Mouse (Mus musculus) kidney, adult 11 months (tissue): ENCODE measurements at regions not wholly inside any gene's neighbourhood (a gene's known extent, or its start where the extent isn't known, plus 50 kb on each side); places are given as distances from the start of the nearest gene placed in this dataset.

Experiments
- DNase-seq: peaks from one replicate; pipeline ENCODE4 v3.0.0; 2022

DNA sequence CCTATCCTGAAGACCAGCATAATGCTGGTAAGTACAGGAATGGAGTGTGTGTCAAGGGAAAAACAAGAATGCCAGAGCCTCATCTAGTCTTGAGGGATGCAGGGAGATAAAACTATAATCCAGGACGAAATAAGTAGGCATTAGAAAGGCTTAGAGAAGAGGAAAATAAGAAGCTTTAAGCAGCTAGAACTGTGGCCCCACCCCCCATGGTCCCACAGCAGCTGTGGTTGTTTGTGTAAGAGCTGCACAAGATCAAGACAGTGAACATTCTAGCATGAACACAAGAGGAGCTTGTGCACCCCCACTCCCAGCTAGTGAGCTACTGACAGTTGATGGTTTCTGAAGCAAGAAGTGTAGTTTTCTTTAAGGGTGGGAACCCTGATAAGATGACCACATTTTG is 315.9 kb downstream of the Tmem135 start:
- DNase-seq = no peak

DNA sequence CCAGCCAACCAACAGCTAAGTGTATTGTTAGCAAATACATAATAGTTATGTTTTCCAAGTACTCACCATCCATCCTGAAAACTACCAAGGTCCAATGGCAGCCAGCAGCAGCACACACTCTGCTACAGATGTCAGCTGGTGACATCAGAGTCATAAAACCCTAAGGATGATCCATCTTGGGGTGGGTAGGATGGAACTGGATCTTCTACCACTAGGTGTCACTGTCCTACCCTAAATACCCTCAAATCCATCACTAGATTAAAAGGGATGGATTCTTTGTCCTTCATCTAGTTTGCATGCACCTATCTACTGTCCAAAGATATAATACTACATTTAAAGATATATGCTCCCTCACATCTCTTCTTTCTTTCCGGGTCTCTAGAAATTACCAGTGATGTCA is 317.7 kb downstream of the Tmem135 start:
- peak; percentile 2 for DNase-seq

DNA sequence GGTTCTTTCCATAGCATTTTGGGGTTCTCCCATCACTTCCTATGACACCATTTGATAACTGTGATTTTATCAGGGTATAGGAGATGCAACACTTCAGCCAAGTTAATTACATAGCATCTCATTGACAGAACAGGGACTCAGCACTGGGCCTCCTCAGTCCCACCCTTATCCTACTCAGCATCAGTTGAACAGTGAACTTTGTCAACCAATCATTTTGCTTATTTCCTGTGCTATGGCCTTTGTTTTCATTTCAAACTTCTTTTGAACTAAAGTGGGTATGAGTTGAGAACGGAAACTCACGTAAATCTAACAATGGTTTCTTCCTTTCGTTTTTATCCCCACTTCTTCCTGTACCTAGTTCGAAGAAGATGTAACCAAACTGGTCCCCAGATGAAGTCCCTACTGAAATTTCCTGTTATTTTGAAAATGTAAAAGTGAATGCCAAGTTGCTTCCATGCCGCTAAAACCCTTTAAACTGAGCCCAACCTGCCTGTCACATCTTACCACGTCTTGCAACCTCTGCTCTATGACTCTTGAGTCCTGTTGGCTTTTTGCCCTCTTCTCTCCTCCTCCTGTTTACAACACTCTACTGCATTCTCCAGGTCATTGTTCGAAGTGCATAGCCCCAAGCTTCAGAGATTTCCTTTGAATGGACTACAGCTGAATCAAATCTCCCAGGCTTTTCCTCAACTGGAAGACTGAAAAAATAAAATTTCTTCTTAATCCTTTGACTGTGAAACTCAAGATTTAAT is 329.9 kb downstream of the Tmem135 start:
- DNase-seq = peak; percentile 2

DNA sequence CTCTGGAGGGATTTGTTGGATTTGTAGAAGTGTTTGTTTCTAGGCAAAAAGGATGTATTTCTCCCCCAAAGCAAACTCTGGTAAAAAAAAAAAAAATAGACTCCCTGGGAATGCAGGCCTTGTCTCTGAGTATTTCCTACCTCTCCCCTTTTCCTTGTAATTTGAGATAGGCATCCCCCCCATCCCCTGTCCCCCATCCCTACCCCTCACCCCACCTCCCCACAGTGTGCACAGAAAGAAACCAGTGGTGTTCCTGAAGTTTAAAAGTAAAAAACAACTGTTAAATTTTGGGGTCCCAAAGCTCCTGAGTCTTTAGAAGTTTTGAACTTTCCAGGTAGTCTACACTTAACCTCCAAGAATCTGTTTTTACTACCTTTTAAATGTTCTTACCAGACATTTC is 334.0 kb downstream of the Tmem135 start:
- no peak for DNase-seq

DNA sequence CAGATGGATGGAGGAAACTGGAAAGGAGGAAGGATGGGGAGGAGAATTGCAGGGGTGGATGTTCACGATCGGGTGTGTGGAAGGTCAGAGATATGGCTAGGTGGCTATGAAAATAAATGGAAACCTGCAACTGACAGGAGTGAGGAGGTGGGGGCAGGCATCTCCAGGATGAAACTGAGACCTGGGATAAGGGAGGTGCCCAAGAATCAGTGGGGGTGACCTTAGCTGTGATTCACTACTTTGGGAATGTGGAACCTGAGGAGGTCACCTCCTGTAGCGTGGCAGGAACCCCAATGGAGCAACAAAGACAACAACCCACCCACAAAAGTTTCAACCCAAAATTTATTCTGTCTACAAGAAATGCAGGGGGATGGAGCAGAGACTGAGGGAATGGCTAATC is 339.6 kb downstream of the Tmem135 start:
- no peak for DNase-seq

DNA sequence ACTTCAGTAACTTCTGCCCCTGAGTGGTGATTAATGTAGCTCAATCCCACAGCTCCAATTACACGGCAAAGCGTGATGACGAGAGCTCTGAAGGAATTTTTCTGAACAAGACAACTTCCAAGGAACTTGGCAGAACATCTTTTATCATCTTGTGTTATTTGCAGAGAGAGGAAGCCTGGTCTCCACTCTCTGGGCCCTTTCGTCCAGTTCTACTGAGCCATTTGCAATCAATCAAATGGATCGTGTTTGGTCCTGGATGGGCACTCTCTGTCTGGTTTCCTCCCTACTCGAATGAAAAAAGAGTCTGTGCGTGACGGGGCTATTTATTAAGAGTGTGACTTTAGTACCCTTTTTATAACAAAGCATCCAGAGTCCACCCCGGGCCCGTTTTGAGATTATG is 340.4 kb downstream of the Tmem135 start:
- DNase-seq = peak; percentile 3

DNA sequence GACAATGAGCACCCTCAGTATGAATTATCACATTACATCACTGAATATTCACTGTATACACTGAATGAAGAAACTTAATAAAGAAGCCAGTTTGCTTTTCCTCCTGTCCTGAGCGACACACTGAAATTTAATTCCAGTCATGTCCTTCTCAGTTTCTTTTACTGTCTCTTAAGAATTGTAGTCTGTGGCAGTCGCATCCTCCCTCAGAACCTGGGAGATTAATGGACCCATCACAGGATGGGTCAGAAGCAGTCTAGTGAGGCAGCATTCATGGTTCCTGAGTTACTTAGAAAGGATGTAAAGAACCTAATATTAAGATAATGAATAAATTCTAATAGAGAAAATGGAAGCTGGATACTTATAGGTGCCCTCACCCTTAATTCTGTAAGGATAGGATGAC is 349.5 kb downstream of the Tmem135 start:
- no peak for DNase-seq

DNA sequence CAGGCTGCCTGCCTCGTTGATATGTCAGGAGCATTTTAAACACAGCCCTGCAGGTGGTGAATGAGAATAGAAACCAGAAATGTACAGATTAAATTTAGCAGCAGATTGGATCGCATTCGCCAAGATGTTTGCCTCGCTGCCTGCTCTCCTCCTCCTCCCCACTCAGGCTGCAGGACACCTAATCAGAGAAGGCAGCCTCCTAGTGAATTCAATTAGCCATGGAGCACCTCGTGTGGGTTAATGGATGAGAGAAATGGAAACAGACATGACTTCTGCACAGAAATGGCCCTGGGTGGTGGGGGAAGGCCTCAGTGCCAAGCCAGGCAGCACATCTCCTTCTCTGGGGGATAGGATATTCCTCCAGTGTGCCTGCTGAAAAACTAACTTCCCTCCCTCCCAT is 352.8 kb downstream of the Tmem135 start:
- DNase-seq = no peak

DNA sequence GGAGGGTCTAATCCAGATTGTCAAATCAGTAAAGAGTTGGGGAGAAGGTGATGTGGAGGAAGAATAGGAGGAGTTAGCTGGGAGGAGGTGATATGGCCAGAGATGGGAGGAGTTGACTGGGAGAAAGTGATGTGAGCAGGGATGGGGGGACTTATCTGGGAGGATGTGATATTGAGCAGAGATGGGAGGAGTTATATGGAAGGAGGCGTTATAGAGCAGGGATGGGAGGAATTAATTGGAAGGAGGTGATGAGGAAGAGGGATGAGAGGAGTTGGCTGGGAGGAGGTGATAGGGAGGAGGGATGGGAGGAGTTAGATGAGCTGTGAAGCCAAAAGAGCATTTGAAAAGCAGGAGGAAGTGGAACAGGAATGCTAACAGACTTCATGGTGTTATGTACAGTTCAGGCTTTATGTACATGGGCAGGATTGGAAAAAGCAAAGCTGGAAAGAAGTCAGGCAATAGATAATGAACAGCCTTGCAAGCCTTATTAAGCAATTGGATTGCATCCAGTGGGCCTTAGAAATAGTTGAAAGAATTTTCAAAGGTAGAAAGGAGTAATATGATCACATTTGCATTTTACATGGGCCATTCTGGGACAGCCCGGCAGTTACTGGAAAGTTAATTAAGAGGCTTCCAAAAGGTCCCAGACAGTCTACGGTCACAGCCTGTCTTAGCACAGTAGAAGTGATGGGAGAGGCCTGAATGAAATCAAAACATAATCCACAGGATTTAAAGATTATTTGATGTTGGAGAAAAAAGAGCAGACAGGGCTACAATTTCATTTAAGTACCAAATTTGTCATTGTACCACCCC is 357.4 kb downstream of the Tmem135 start:
- DNase-seq = no peak

DNA sequence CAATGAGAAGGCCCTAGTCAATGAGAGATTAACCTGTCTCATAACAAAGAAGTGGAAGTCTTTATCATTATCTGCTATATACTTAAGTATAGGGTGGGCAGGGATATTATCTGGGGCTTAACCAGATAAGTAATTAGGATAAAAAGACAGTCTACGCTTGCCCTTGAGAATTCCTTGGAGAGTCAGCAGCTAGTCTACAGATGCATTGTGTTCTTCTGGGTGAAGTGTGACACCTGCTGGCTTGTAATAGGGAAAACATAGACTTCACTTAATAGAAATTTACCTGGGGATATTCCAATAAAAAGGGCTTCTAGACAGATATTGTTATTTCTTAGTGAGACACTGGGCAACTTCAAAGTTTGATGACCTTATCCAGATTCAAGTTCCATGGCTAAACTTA is 361.0 kb downstream of the Tmem135 start:
- no peak for DNase-seq

DNA sequence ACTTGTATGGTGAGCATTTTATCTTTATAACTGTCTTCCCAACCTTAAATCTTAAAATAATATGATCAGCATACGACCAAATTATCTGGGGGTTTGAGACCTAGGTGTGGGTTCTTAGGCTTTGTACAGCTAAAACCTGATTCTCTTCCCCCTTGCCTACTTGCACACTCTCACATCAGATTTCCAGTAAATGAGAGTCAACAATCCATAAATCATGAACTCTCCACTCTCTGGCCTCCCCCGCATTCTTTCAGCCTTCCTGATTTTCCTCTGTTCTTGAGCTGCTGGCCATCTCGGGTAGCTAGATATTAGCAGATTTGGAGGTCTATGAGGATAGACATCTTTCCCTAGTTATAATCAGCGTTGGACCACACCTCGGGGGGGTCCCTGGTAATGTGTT is 362.7 kb downstream of the Tmem135 start:
- DNase-seq = no peak

DNA sequence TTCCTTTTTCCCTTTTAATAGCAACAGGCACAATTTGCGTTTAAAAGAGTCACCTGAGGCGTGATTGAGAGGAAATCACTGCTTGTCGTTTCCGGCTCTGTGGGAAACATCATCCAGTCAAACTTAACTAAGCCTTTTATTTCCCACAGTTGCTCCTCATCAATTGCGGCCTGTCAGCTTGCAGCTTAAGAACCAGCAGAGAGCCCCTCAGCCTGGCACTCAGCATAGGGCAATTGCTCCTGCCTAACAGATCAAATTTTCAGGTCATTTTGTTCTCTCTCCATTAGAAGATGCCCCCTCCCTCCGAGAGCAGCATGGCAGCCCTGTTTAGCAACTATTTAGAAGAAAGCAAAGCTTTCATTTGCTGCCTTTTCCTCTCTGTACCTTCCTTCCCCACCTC is 363.9 kb downstream of the Tmem135 start:
- no peak for DNase-seq

DNA sequence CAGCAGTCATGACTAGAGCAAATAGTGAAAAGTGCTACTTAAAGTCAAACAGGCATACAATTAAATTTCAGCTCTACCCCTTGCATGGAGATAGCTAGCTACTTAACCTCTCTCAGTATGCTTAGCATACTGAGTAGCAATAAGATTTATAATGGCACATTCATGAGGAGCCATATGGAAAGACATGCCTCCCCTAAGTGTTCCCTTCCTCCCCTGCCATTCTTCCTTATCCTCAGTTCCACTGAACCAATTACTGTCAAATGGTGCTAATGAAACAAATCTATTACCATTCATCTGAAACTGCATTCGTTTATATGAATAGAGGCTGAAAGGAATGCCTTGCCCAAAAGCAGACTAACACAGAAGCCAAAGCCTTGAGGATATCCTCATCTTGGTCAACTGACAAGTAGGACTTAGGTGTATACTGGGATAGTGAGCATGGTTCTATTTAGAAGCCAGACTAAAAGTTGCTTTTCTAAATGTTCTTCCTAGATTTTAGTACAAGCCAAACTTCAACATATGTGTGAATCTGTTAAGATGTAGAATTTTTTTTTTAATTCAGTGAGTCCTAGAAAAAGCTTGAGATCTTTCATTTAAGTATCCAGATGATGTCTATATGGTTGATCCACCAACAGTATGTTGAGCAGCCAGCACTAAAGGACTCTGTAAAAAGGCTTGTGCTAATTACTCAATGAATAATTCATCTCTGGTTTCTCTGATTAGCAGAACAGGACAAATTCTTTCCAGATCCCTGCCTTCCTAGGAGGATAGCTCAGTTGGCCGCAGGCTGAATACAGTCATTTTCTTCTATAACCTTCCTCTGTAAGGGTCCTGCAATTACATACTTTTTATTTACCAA is 368.7 kb downstream of the Tmem135 start:
- DNase-seq = no peak

DNA sequence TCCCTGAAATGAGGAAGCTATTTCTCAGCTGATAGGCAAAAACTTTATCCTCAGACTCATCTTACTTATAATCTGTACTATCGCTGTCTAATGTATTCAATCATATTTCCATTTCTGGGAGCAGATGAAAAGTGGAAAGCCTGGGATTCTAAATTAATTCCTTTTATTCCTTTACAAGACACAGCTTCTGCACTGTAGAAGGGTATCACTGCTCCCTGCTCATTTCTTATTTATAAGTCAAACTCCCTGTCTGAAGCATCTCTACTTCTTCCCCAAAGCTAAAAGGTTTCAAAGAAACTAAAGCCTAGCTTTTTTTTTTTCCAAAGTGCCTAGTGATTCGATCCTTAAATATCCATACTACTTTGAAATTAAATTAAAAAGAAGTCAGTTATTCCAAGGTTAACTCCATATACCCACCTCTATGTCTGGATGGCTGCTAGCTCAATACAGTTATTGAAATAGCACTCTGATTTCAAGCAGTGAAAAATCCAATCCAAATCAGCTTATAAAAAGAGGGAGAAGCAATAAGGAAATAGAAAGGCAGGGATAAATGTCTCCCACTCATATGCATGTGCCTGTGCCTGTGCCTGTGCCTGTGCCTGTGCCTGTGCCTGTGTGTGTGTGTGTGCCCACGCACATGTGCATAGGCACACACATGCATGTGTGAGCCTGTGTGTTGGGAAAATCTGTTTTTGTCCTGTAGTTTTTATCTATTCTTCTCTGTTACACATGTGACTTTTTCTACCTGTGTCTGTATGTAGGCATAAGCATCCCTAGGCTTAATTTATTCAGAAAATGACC is 380.6 kb downstream of the Tmem135 start:
- DNase-seq = no peak

DNA sequence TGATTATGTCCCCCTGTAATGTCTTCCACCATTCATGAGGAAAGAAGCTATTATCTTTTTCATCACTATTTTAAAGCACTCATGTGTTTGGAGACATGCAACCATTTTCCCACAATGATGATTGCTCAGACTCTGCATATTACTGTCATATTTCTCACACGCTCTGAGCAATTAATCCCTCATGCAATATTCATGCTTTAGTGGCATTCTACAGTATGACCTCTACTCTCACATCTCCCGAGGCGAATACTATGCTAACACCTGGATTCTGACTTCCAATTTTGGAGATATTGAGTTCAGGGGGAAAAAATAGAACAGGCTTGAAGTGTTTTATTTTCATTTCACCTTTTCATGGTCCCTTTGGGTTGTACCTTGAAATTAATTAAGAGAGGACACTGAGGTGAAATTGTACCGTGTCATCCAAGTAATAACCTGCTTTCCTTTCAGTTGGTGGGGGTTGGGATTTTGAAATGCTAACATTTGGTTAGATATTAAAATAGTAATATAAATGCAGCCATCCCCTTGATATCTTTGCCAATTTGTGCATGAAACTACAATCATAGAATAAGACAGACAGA is 405.1 kb downstream of the Tmem135 start:
- no peak for DNase-seq

DNA sequence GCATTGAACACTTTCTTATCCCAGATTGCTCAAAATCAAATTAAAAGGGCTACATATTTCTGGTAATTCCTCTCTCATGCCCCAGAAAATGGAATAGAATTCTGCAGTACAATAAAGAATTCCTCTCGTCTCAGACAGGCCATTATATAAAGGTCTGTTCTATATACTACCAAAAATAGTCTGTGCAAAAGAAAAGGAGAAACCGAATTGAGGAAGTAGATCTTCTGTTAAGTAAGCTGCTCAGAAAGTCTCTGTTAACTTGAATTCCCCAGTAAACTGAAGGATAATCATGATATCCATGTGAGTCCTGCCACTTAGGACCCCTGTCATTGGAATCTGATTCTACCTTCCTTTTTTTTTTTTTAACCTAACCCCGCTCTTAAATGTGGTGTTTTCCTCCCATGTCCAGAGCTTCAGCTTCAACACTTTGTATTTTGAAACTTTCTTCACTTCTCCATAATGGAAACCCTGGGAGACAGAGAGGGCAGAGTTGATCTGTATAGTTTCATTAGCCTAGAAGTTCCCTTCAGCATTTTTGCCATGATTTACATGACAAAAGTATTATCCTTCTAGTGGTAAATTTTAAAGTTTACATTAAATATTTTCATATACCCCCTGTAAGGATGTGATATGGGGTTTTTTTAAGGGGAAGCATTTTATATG is 406.1 kb downstream of the Tmem135 start:
- DNase-seq = no peak

DNA sequence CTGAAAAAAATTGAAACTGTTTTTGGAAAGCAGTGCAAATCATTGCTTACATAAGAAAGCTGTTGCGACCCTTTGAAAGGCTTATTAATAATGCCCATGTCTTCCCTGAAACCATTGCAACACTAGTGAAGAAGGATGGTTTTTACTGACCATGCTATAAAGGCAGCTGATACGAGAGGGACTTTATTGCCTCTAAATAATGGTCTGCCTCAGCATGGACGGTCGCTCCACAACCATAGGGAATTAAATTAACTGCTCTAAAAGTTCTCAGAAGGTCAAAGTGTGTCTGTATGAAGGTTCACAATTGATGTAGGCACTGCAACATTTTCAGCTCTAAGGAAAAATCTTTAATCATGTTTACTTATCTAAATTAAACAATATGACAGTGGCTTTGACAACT is 429.6 kb downstream of the Tmem135 start:
- no peak for DNase-seq

DNA sequence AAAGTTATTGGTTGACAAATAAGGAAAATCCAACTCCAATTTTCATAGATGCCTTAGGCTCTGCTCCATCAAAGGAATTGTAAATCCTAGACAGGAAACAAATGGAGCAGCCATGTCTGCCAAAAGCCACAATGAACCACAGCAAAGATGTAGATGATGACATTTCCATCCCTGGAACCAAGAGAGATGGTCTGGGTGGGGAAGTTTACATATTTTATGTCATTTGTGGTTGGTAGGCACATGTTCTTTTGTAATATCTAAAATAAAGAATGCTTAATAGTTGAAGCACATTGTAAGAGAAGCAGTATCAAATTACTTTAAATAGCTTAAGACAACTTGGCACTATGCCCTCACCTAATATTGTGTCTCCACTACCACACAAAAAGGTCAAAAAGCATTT is 443.2 kb downstream of the Tmem135 start:
- no peak for DNase-seq

DNA sequence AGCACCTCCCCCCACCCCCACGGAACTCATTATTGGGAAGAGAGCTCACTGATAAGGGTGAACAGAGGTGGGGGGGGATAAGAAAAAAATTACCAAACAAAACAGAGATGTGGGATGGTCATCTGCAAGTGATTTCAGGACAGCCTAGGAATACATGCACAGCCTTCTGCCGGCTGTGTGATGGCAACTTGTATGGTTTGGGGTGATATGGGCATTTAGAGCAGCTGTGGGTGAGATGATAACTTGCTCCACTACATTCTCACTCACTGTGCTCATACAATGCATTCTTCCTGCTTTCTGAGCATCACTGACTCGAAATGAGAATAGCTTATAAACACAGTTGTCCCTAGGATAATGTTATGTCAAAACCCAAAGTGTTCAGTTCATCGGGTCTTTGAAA is 443.8 kb downstream of the Tmem135 start:
- no peak for DNase-seq

DNA sequence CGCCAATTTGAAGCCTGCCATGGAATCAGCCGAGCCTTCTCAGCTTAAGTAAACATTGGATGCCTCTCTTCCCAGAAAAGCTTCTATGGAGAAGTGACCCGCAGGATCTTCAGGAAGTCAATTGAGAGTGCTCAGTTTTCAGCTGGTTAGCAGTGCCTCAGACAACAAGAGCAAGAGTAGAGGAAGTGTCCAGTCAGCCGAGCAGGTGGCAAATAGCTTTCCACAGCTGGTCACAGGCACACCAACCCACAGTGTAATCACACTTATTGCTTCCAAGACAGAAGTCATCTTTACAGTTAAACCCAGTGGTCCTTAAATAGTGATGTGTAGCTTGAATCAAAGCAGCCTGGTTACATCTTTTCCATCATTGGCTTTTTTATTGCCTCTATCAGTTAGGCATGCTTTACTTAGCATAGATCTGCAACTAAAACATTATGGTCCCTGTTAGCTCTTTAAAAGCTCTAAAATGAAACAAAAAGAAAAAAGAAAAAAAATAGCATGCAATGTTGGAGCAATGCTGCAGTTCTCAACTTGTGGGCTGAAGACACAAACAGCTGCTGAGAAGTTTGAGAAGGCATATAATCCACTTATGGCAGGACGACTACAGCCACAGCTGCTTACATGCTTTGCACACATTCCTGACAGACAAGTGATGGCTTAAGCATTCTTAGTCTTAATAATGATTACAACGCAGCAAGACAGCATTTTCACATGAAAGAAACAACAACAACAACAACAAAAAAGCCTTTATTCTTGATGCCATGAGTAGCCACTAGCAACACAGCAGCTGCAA is 444.5 kb downstream of the Tmem135 start:
- no peak for DNase-seq

DNA sequence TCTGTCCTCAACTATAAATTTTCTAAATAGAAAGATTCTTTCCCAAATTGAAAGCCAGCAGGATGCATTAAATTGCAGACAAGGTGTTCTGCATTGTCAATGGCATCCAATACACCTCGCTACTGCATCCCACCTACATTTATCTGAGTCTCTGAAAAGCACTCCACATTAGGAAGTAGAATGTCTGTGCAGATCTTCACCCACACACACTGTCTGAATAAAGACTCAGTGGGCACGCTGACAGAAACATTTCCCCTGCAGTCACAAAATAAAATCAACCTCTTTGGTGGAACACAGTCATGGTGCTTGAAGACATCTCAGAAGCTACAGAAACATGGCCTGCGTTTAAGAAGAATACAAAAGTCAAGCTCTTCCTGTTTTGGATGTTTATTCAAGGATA is 449.0 kb downstream of the Tmem135 start:
- DNase-seq = no peak
